ENCODE assay signal across 7 mouse cellular contexts in the genomic region with DNA sequence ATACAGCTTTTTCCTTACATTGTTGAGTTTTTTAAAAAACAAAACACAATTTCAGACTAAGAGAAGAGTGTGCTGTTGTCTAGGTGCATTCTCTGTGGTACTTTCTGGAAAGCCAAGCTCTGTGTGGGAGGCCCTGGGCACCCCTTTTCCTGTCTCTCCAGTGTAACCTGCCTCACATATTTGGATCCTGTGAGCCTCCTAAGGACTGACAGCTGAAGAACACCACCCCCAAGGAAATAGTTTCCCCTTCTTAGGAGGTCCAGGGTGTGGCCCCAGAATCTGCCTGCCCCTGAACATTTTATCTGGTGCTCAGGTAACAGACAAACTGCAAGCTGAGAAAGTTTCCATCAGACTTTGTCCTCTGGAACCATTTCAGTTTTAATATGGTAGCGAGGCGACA. TPM values are rescaled to one million over a fixed set of nuclear protein-coding genes. Genes with fewer than 3 reads are reported as not detected.
DNase-seq lines count a peak whose midpoint lies in the region; ATAC-seq and TF ChIP-seq lines count a peak whose summit lies in the region.

No protein-coding gene starts in this region.

- peaks cover 16% of the 10 kb centered on the region for H3K4me1 ChIP-seq in heart, embryonic 13.5 days
- H3K4me1 ChIP-seq in lung, embryonic 15.5 days, result peaks cover 16% of the 10 kb centered on the region; the same call in 1 of the 2 replicates
- H3K4me1 ChIP-seq in lung, adult 2 months (ENCODE audit: control insufficient read depth, insufficient read depth, low read length), result no peaks in the 10 kb centered on the region
- H3K4me1 ChIP-seq in embryonic facial prominence, embryonic 10.5 days, result peaks cover 14% of the 10 kb centered on the region
- peaks cover 4% of the 10 kb centered on the region; the same call in 1 of the 2 replicates for H3K4me1 ChIP-seq in limb, embryonic 12.5 days (replicated peaks)

- H3K36me3 ChIP-seq in heart, embryonic 13.5 days, result no peaks in the 10 kb centered on the region
- H3K36me3 ChIP-seq in lung, embryonic 15.5 days, result no peaks in the 10 kb centered on the region
- no peaks in the 10 kb centered on the region for H3K36me3 ChIP-seq in embryonic facial prominence, embryonic 10.5 days (replicated peaks)
- H3K36me3 ChIP-seq in limb, embryonic 12.5 days, result no peaks in the 10 kb centered on the region

- no peak overlapping the region for H3K4me2 ChIP-seq in heart, embryonic 13.5 days
- H3K4me2 ChIP-seq in lung, embryonic 15.5 days, result no peak overlapping the region; the same call in 1 of the 2 replicates
- H3K4me2 ChIP-seq in limb, embryonic 12.5 days, result no peak overlapping the region

- no peak for DNase-seq in heart, adult 18-20 months
- DNase-seq in lung, adult 2 months, result no peak
- DNase-seq in embryonic facial prominence, embryonic 10.5 days (ENCODE audit: low spot score), result no peak
- no peak for DNase-seq in thymus, postnatal 36 days

- no peaks in the 10 kb centered on the region for H3K9me3 ChIP-seq in heart, embryonic 13.5 days
- H3K9me3 ChIP-seq in lung, embryonic 15.5 days, result no peaks in the 10 kb centered on the region
- H3K9me3 ChIP-seq in embryonic facial prominence, embryonic 10.5 days, result no peaks in the 10 kb centered on the region
- H3K9me3 ChIP-seq in limb, embryonic 12.5 days, result no peaks in the 10 kb centered on the region

- peaks cover 30% of the 10 kb centered on the region for H3K27me3 ChIP-seq in heart, embryonic 13.5 days (replicated peaks)
- no peaks in the 10 kb centered on the region for H3K27me3 ChIP-seq in lung, embryonic 15.5 days
- H3K27me3 ChIP-seq in embryonic facial prominence, embryonic 10.5 days (replicated peaks; ENCODE audit: low read depth, poor library complexity, severe bottlenecking), result peaks cover 20% of the 10 kb centered on the region
- peaks cover 9% of the 10 kb centered on the region for H3K27me3 ChIP-seq in limb, embryonic 12.5 days

- TF ChIP-seq POLR2A in lung, adult 2 months (IDR thresholded peaks at IDR 0.05; ENCODE audit: borderline replicate concordance, extremely low read depth, low read depth, low read length), result no peak

- no peak overlapping the region for H3K4me3 ChIP-seq in heart, embryonic 13.5 days
- H3K4me3 ChIP-seq in lung, embryonic 15.5 days, result no peak overlapping the region
- no peak overlapping the region for H3K4me3 ChIP-seq in lung, adult 2 months (replicated peaks; ENCODE audit: extremely low read depth, low read depth, low read length)
- H3K4me3 ChIP-seq in embryonic facial prominence, embryonic 10.5 days, result no peak overlapping the region
- H3K4me3 ChIP-seq in limb, embryonic 12.5 days (replicated peaks), result no peak overlapping the region

- ATAC-seq in heart, embryonic 13.5 days (ENCODE audit: extremely low read depth, insufficient number of reproducible peaks, low FRiP score, low TSS enrichment), result no peak
- peak; percentile 27; the same call in 1 of the 2 replicates for ATAC-seq in lung, embryonic 15.5 days (ENCODE audit: borderline replicate concordance, extremely low read depth, low FRiP score, low TSS enrichment)
- ATAC-seq in limb, embryonic 12.5 days (ENCODE audit: insufficient number of reproducible peaks, insufficient read depth, low FRiP score, low TSS enrichment, low read depth), result 0 out of 2 replicates have a peak, but pooled peaks have one; percentile 20

- no peak for TF ChIP-seq CTCF in lung, adult 2 months (IDR thresholded peaks at IDR 0.05; ENCODE audit: insufficient read depth, low read length)

- WGBS in heart, embryonic 13.5 days, result 73% methylated on average over 2 of the region's 2 CpGs
- 97% methylated on average over 2 of the region's 2 CpGs for WGBS in lung, embryonic 15.5 days
- WGBS in lung, adult 2 months, result 86% methylated on average over 2 of the region's 2 CpGs
- 87% methylated on average over 2 of the region's 2 CpGs for WGBS in embryonic facial prominence, embryonic 10.5 days
- WGBS in limb, embryonic 12.5 days, result 86% methylated on average over 2 of the region's 2 CpGs

- H3K9ac ChIP-seq in heart, embryonic 13.5 days, result peak overlapping the region; percentile 58
- no peak overlapping the region for H3K9ac ChIP-seq in lung, embryonic 15.5 days
- H3K9ac ChIP-seq in limb, embryonic 12.5 days (replicated peaks), result no peak overlapping the region

- no peak overlapping the region for H3K27ac ChIP-seq in heart, embryonic 13.5 days (replicated peaks)
- no peak overlapping the region for H3K27ac ChIP-seq in lung, embryonic 15.5 days
- H3K27ac ChIP-seq in embryonic facial prominence, embryonic 10.5 days (replicated peaks), result 0 out of 2 replicates have a peak overlapping the region, but pooled peaks have one; percentile 45
- no peak overlapping the region for H3K27ac ChIP-seq in limb, embryonic 12.5 days

RNA-seq across cellular contexts. Expression of gene Psen2, which starts 5.8 kb away (rescaled TPM):
- polyA plus RNA-seq in heart, embryonic 13.5 days (2015; fragmentation: Nextera tagmentation; extraction: Ambion mirVana), result 15.8 and 17.3 TPM in 2 replicates
- 10 to 100 TPM; 12.1 to 16.3 TPM for total RNA-seq in heart, adult 18-20 months (2021)
- 10.3 and 10.4 TPM in 2 replicates for polyA plus RNA-seq in lung, embryonic 15.5 days (2015; fragmentation: Nextera tagmentation; extraction: Ambion mirVana)
- 70.0 and 74.4 TPM in 2 replicates for polyA plus RNA-seq in lung, adult 2 months (2012; rRNA removed)
- polyA plus RNA-seq in embryonic facial prominence, embryonic 10.5 days (2016; fragmentation: Nextera tagmentation; extraction: Ambion mirVana), result 7.1 and 7.2 TPM in 2 replicates
- 10.3 and 10.7 TPM in 2 replicates for polyA plus RNA-seq in limb, embryonic 12.5 days (2016; fragmentation: Nextera tagmentation; extraction: Ambion mirVana)
